Mouse (Mus musculus): ENCODE measurements around the gene Kctd15.
A peak's percentile ranks its signal among the peaks of the same experiment; 100 is the strongest.

The Kctd15 gene

GRCm38 (mm10) chr7:34667874-34668273 lies 11.3 kb upstream of the Kctd15 start:
- DNase-seq (ENCODE audit: low read depth, low spot score) = no peak

- no peak for DNase-seq (ENCODE audit: low read depth, low spot score)
These were observed 6.6 kb upstream of the Kctd15 start for GRCm38 (mm10) chr7:34663145-34663544.

DNA sequence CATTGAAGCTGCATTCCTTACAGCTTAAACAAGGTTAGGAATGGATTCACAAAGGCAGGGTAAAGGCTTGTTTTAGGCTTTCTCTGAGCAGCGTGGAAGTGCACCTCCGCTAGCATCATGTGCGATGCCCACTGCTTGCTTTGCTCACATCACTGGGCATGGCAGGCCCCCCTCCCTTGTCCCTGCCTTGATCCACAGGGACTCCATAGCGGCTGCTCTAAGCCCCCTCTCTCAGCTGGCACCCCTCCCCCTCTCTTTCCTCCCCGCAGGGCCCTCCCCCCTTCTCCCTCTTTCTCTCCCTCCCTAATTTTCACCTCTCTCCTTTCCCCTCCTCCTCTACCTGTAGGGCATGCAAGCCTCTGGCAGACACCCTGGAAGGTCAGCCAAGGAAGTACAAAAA lies 5.7 kb upstream of the Kctd15 start:
- DNase-seq (ENCODE audit: low read depth, low spot score) = no peak

DNA sequence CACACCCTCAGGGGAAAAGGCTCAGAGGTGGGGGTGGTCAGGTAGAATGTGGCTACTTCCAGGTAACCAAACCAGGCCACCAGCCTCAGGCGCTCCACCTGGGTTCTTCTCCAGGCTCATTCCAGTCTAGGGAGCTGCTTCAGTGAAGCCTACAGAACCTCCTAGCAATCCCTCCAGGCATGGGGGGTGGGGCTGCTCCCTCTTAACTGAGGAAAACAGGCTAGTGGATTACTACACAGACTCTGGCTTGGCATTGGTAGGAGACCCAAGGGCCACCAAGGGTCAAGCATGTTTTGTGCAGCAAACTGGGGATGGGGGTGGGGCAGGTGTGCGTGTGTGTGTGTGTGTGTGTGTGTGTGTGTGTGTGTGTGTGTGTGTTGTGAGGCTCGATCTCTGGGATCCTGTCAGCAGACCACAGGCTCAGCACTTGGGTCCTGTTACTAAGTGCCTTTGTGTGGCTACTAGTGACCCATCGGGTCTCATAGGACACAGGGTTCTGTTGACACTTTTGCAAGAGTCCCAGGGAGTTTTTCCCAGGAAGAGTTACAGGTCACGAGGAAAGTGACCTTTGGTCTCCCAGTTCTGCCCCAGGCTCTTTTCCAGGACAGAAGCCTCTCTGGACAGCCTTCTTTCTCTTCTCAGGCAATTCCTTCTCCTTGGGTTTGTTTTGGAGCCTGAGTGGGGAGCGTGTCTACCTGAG lies 3.0 kb upstream of the Kctd15 start:
- DNase-seq (ENCODE audit: low read depth, low spot score) = no peak

DNA sequence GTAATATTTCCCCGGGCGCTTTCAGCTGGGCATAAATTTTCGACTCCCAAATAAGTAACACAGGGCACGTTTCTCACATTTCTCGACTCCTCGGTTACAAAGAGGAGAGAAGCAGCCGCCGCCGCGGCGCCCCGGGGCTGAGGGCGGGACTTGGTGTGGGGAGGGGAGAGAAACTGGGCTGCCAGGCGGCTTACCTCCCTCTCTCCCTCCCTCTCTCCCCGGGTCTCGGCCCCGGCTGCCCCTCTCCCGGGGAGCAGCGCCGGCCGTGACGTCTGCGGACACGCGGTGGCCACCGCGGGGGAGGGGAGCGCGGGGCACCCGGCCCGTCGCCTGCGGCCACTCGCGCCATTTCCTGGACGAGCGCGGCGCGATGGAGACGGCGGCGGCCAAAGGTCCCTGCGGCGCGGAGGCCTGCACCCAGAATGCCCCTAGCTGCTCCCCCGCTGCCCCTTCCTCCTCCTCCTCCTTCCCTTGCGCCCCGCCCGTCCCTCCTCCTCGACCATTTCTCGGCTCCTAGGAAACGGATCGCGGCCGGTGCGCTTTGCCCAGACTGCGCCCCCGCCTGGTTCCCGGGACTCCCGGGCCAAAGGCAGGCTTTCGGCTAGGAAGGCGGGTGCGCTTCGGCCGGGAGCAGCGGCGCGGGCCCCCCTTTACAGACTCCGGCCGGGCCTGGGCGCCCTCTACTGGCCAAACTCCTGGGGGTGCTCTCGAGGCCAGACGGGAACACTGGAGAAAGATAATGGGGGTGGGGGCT lies 1.3 kb downstream of the Kctd15 start:
- peak; percentile 79 for DNase-seq (ENCODE audit: low read depth, low spot score)

GRCm38 (mm10) chr7:34654441-34655085 lies 2.0 kb downstream of the Kctd15 start:
- no peak for DNase-seq (ENCODE audit: low read depth, low spot score)

- no peak for DNase-seq (ENCODE audit: low read depth, low spot score)
These were observed 2.6 kb downstream of the Kctd15 start for GRCm38 (mm10) chr7:34653731-34654440.

DNA sequence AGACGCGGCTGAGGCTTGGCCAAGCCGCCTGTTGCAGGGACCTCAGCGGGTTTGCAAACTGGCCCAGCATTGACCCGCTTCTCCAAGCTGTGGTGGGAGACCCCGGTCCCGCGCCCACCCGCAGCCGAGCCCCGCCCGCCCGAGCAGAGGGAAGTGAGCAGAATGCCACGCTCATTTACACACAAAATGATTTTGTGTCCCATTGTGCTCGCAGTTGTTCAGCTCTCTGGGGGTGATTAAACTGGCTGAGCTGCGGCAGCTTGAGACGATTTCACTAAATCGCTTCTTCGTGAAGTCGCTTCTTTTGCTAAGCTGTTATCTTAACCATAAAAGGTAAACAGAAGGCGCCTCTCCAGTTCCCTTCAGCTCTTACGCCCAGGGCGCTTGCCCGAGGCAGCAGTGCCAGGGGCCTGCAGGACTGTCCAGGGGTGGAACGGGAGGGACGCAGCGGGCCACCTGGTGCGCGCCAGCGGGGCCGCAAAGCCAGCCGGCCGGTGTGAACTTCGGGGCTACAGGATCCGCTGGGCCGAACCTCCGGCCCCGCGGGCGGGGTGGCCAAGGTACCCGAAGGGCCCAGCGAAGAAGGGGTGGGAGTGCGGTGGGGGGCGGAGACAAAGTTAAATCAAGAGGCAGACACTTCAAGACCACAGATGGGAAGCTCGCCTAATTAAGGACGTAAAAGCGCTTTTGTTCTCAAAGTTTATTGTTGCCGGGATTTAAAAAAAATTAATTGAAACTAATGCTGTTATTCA lies 3.6 kb downstream of the Kctd15 start:
- peak; percentile 48 for DNase-seq (ENCODE audit: low read depth, low spot score)

DNA sequence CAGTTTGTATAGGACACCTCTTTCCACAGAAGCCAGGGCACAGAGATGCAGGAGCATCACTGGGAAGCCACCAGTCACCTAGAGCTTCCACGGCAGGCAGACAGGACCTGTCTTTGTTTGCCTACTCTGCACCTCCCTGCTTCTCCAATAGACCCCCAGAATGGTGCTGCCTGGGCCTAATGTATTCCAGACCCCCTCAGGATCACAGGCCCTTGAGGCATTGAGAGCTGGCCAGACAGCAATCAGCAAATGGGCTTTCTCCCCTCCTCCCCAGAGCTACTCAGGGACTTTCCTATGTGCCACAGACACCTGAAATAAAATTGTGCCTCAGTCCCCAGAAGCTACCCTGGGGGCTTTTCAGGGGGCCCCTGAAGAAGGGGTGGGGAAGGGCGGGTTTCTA lies 5.2 kb downstream of the Kctd15 start:
- no peak for DNase-seq (ENCODE audit: low read depth, low spot score)

DNA sequence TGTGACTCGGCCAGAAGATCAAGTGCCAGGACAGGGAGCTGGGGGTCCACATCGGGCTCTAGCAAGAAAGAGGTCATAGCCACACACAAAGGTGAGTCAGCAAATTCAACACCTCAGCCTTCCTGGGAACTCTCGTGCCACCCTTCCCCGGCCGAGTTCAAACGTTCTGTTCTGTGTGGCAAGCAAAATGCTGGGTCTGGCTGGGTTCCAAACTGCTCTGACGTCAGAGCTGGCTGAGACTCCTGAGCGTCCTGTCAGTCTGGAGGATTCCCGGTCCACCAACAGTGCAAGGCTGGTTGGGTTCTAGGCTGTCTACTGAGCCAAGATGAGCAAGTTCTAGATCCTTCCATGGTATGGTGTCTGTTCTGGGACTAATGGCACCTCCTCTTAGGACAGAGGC lies 9.5 kb downstream of the Kctd15 start:
- no peak for DNase-seq (ENCODE audit: low read depth, low spot score)

DNA sequence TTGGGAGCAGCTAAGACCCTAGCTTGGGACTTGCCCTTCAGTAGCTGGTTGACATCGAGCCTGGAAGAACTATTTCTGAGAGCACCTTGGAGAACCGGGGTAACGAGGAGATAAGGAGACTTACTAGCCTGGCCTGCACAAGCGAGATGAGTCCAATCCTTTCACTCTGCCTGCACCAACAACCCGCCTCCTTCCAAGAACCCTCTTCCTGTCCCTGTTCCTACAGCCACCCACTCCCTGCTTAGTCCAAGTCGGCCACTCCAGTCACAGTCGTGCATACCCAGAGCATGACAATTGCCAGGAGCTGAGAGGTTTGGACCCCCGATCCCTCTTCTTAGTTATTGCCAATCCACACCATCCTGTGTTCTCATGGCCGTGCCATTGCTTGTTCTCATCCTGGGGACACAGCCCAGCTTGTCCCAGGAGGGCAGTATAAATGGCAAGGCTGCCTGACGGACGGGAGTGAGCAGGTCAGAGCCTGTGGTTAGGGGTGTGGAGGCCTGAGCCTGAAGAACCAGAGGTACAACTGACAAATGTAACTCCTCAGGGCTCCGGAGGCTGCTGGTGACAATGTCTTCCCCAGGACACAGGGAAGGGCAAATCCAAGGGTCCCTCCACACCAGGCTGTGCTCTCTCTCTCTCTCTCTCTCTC lies 10.3 kb downstream of the Kctd15 start:
- DNase-seq (ENCODE audit: low read depth, low spot score) = no peak

- DNase-seq (ENCODE audit: low read depth, low spot score) = no peak
These were observed 10.9 kb downstream of the Kctd15 start for GRCm38 (mm10) chr7:34645623-34646022.

GRCm38 (mm10) chr7:34644591-34644990 lies 11.9 kb downstream of the Kctd15 start:
- DNase-seq (ENCODE audit: low read depth, low spot score) = no peak

GRCm38 (mm10) chr7:34643329-34643728 lies 13.2 kb downstream of the Kctd15 start:
- DNase-seq (ENCODE audit: low read depth, low spot score) = peak; percentile 74

GRCm38 (mm10) chr7:34641968-34642367 lies 14.6 kb downstream of the Kctd15 start:
- DNase-seq (ENCODE audit: low read depth, low spot score) = no peak

DNA sequence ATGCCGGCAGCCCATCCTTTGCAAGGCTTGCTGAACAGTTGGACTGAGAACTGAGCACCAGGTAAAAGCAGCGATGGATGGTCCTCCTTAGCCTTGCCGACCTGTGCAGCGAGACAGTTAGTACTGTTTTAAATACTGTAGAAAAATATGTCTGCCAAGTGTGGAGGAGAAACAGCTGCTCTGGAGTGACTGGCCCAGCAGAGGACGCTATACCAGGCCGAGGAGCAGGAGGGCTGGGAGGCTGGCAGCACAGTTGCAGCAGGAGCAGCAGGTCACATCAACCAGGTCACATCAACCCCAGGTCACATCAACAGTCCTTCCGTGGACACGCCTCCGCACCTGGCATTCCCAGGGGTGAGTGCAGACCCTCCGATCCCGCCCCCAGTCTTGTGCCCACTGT lies 16.7 kb downstream of the Kctd15 start:
- DNase-seq (ENCODE audit: low read depth, low spot score) = no peak

DNA sequence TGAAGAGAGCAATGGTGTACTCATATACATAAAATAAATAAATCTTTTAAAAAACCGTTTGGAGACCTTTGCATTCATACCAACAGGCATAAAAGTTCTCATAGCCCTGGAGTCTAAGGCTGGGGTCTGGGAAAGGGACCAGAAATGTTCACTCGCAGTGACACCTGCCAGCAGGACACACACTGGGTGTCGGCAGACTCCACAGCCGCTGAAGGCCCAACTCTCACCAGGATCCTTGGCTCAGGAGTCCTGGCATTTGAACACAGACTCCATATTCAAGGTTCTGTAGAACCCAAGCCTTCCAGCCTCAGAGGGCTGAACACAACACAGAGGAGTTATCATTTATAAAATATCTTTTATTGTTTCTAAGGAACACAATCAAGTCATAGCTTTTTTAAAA lies 19.9 kb downstream of the Kctd15 start:
- no peak for DNase-seq (ENCODE audit: low read depth, low spot score)

- DNase-seq (ENCODE audit: low read depth, low spot score) = no peak
These were observed 23.4 kb downstream of the Kctd15 start for GRCm38 (mm10) chr7:34632966-34633742.

DNA sequence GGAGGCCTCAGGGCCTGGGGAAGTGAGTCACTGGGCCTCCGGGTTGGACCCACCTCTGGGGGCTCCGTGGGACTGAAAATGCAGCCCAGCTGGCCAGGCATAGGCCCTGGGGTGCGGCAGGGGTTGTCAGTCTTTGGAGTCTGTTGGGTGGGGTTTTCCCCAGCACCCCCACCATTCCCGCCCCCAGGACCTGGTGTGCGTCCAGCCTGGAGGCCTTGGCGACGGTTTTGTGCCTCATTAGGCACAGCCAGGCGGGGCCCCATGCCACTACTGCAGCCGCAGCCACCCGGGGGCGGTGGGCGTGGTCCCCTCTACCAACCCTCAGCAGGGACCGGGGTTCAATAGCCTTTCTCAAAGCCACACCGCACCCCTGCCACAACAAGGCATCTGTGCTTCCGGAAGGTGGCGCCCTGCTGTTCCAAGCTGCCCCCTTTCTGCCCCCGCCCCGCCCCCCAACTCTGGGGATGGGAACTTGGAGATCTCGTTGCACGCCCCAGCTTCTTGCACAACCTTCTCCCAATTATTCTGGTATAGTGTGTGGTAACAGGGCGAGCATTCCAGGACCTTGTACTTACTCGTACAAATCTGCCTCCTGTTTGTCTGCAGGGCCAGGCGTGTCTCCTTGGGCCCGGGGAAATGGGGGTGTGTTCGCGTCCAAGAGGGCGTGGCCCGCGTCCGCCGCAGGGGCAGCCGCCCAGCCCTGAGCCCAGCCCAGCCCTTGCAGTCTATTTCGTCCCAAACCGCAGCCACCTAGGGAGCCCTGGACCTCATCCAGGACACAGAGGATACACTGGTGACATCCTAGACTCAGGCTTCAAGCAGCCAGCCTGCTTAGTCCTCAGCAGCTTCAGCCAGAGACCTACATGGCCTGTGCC lies 26.1 kb downstream of the Kctd15 start:
- peak; percentile 81 for DNase-seq (ENCODE audit: low read depth, low spot score)

Data from ES-CJ7 (cell line).